Mouse (Mus musculus) CH12.LX (cell line): ENCODE data around the gene Sall1. TPM values are rescaled to one million over a fixed set of nuclear protein-coding genes. Genes with fewer than 3 reads are reported as not detected.

Source experiments
- DNase-seq: peaks from one replicate; pipeline ENCODE4 v3.0.0-alpha.2; 2013; ENCODE audit errors: extremely low read depth
- H3K27ac ChIP-seq: 2 replicates; pipeline ENCODE4 v1.5.1; 2012; ENCODE audit warnings: low read depth, mild to moderate bottlenecking, control low read depth, moderate library complexity; ENCODE audit not compliant: insufficient read depth
- H3K27me3 ChIP-seq: replicated peaks from 2 replicates; pipeline ENCODE3; 2012; ENCODE audit warnings: inconsistent platforms
- H3K36me3 ChIP-seq, 2 experiments: replicated peaks in 1 of 2; 2 replicates each; pipeline versions ENCODE3 to v1.6.1; 2012; ENCODE audit warnings: inconsistent platforms in 1 of 2, low read length in 1 of 2, mild to moderate bottlenecking in 1 of 2, mixed read lengths in 1 of 2, moderate library complexity in 1 of 2; ENCODE audit not compliant: control insufficient read depth in 1 of 2, insufficient read depth in 1 of 2
- H3K4me1 ChIP-seq, 2 experiments: 2 replicates each; pipeline ENCODE4 v1.6.1; 2012; ENCODE audit warnings: inconsistent platforms in 1 of 2, moderate library complexity in 1 of 2; ENCODE audit not compliant: insufficient read depth in 2 of 2, control insufficient read depth in 1 of 2
- H3K4me2 ChIP-seq: 2 replicates; pipeline ENCODE4 v1.6.1; 2012; ENCODE audit warnings: low read depth, mild to moderate bottlenecking, control low read depth; ENCODE audit not compliant: poor library complexity, insufficient read depth, severe bottlenecking
- H3K4me3 ChIP-seq, 3 experiments: fragments of 150-350 bp in 1 of 3; sonication (generic) in 1 of 3; replicated peaks in 1 of 3; 2 replicates each; pipeline versions ENCODE3 to v1.5.1; 2011 to 2012; ENCODE audit warnings: low read depth in 2 of 3, low read length in 2 of 3, mild to moderate bottlenecking in 2 of 3, moderate library complexity in 2 of 3, control low read depth in 1 of 3, improper control_type of control experiment in 1 of 3, inconsistent platforms in 1 of 3, mixed read lengths in 1 of 3; ENCODE audit not compliant: poor library complexity in 1 of 3
- H3K79me2 ChIP-seq: replicated peaks from 2 replicates; pipeline ENCODE4 v1.6.1; 2012; ENCODE audit warnings: mild to moderate bottlenecking, moderate library complexity; ENCODE audit not compliant: control insufficient read depth, poor library complexity, insufficient read depth, severe bottlenecking; ENCODE audit errors: extremely low read depth
- H3K9ac ChIP-seq: 2 replicates; pipeline ENCODE4 v1.6.1; 2012; ENCODE audit warnings: low read depth, mild to moderate bottlenecking, control low read depth, moderate library complexity; ENCODE audit not compliant: insufficient read depth
- H3K9me3 ChIP-seq: replicated peaks from 2 replicates; pipeline ENCODE3; 2012; ENCODE audit warnings: low read length, inconsistent platforms, mixed read lengths
- CHD2 ChIP-seq: IDR thresholded peaks from 2 replicates; pipeline ENCODE4 v1.6.1; 2011; ENCODE audit warnings: low read length, improper control_type of control experiment
- E2F4 ChIP-seq: IDR thresholded peaks from 2 replicates; pipeline ENCODE4 v1.6.1; 2011; ENCODE audit warnings: low read depth, low read length, improper control_type of control experiment; ENCODE audit not compliant: insufficient replicate concordance
- ELF1 ChIP-seq: IDR thresholded peaks from 2 replicates; pipeline ENCODE4 v1.6.1; 2014; ENCODE audit warnings: low read depth, mild to moderate bottlenecking, inconsistent platforms, low read length, improper control_type of control experiment
- GABPA ChIP-seq: IDR thresholded peaks from 2 replicates; pipeline ENCODE4 v1.6.1; 2012; ENCODE audit warnings: low read depth, low read length, improper control_type of control experiment, inconsistent platforms; ENCODE audit not compliant: insufficient replicate concordance
- IRF4 ChIP-seq: IDR thresholded peaks from 2 replicates; pipeline ENCODE4 v1.6.1; 2014; ENCODE audit warnings: low read depth, mild to moderate bottlenecking, inconsistent platforms, low read length, improper control_type of control experiment
- JUN ChIP-seq: IDR thresholded peaks from 2 replicates; pipeline ENCODE4 v1.6.1; 2011; ENCODE audit warnings: low read depth, mild to moderate bottlenecking, low read length, improper control_type of control experiment, moderate library complexity; ENCODE audit not compliant: insufficient read depth
- JUND ChIP-seq: conservative IDR thresholded peaks from 2 replicates; pipeline ENCODE4 v1.6.1; 2011; ENCODE audit warnings: low read depth, low read length, improper control_type of control experiment
- MAFK ChIP-seq: IDR thresholded peaks from 2 replicates; pipeline ENCODE4 v1.6.1; 2011; ENCODE audit warnings: low read length, improper control_type of control experiment; ENCODE audit not compliant: insufficient replicate concordance
- MAX ChIP-seq: IDR thresholded peaks from 2 replicates; pipeline ENCODE4 v1.6.1; 2011; ENCODE audit warnings: low read length, improper control_type of control experiment
- MAZ ChIP-seq: IDR thresholded peaks from 2 replicates; pipeline ENCODE4 v1.6.1; 2012; ENCODE audit warnings: low read depth, mild to moderate bottlenecking, inconsistent platforms, low read length, improper control_type of control experiment, moderate library complexity
- MEF2A ChIP-seq: IDR thresholded peaks from 2 replicates; pipeline ENCODE4 v1.6.1; 2014; ENCODE audit warnings: low read depth, mild to moderate bottlenecking, inconsistent platforms, low read length, improper control_type of control experiment, borderline replicate concordance
- MYC ChIP-seq: IDR thresholded peaks from 2 replicates; pipeline ENCODE4 v1.6.1; 2011; ENCODE audit warnings: low read depth, mild to moderate bottlenecking, improper control_type of control experiment, low read length
- NELFE ChIP-seq: IDR thresholded peaks from 2 replicates; pipeline ENCODE4 v1.6.1; 2011; ENCODE audit warnings: low read depth, low read length, improper control_type of control experiment
- POLR2A ChIP-seq: IDR thresholded peaks from 2 replicates; pipeline ENCODE4 v1.6.1; 2011; ENCODE audit warnings: low read depth, mild to moderate bottlenecking, improper control_type of control experiment, low read length
- POLR2AphosphoS2 ChIP-seq: IDR thresholded peaks from 2 replicates; pipeline ENCODE4 v1.6.1; 2011; ENCODE audit warnings: low read depth, low read length, improper control_type of control experiment
- SMC3 ChIP-seq: IDR thresholded peaks from 2 replicates; pipeline ENCODE4 v1.6.1; 2011; ENCODE audit warnings: low read depth, low read length, improper control_type of control experiment
- TBP ChIP-seq: conservative IDR thresholded peaks from 2 replicates; pipeline ENCODE4 v1.6.1; 2011; ENCODE audit warnings: low read depth, low read length, improper control_type of control experiment
- UBTF ChIP-seq: IDR thresholded peaks from 2 replicates; pipeline ENCODE4 v1.6.1; 2012; ENCODE audit warnings: low read depth, mild to moderate bottlenecking, inconsistent platforms, low read length, improper control_type of control experiment, moderate library complexity
- ZC3H11A ChIP-seq: IDR thresholded peaks from 2 replicates; pipeline ENCODE4 v1.6.1; 2012; ENCODE audit warnings: low read depth, mild to moderate bottlenecking, inconsistent platforms, low read length, improper control_type of control experiment
- ZKSCAN1 ChIP-seq: IDR thresholded peaks from 2 replicates; pipeline ENCODE4 v1.6.1; 2012; ENCODE audit warnings: low read depth, inconsistent platforms, low read length, improper control_type of control experiment, borderline replicate concordance
- ZNF384 ChIP-seq: IDR thresholded peaks from 2 replicates; pipeline ENCODE4 v1.6.1; 2012; ENCODE audit warnings: low read depth, low read length, improper control_type of control experiment, inconsistent platforms
- dilution Hi-C: fragments of 300-500 bp; cut with MboI; formaldehyde crosslinking; loops from 2 replicates; pipeline ENCODE4 v1.14.3; 2020; ENCODE audit warnings: low sequenced_read_pairs; ENCODE audit not compliant: extremely low pct_unique_long_range_greater_than_20kb, extremely low pct_ligation_motif_present
- in situ Hi-C: fragments of 300-500 bp; cut with MboI; formaldehyde crosslinking; loops from 3 replicates; pipeline ENCODE4 v1.14.3; 2019; ENCODE audit warnings: low sequenced_read_pairs, low pct_ligation_motif_present, low pct_unique_long_range_greater_than_20kb, mixed read lengths
- polyA plus RNA-seq: library from polyadenylated mRNA; unstranded; fragments of >175 nt; gene quantifications from 2 replicates; pipeline ENCODE4 v1.2.1, GENCODE M21; 2012; ENCODE audit warnings: low read depth; ENCODE audit not compliant: insufficient read length
- total RNA-seq, 2 experiments: library from RNA; depleted of rRNA; stranded (reverse); fragments of 300-350 nt in 1 of 2; fragments of >200 nt in 1 of 2; gene quantifications; 2 replicates each; pipeline ENCODE4 v1.2.3; 2012 to 2014

Sall1 gene
- total and polyA plus RNA-seq, 3 experiments = not detected

GRCm38 (mm10) chr8:89079147-89079546, 35.2 kb upstream of the Sall1 start:
- Histone ChIP-seq H3K4me2 (no peak overlapping the region), H3K4me1 (peaks cover 0 to 5% of the 10 kb centered on the region in 2 experiments; a peak in 2 of 4 replicates), H3K9me3 (peaks cover 38% of the 10 kb centered on the region), H3K27me3 (no peaks in the 10 kb centered on the region), H3K9ac (no peak overlapping the region), H3K4me3 (no peak overlapping the region), H3K27ac (no peak overlapping the region), H3K79me2 (no peaks in the 10 kb centered on the region), H3K36me3 (no peaks in the 10 kb centered on the region)
- TF ChIP-seq UBTF (no peak), MYC (no peak), MAX (no peak), SMC3 (no peak), POLR2AphosphoS2 (no peak), MEF2A (no peak), ELF1 (no peak), CHD2 (no peak), ZNF384 (no peak), TBP (no peak), POLR2A (no peak), MAFK (no peak), ZC3H11A (no peak), JUN (no peak), GABPA (no peak), IRF4 (no peak), MAZ (no peak), JUND (no peak), NELFE (no peak), E2F4 (no peak)
- in situ Hi-C loops = no loop called here
- no peak for DNase-seq
- dilution Hi-C loops = no loop called here

DNA sequence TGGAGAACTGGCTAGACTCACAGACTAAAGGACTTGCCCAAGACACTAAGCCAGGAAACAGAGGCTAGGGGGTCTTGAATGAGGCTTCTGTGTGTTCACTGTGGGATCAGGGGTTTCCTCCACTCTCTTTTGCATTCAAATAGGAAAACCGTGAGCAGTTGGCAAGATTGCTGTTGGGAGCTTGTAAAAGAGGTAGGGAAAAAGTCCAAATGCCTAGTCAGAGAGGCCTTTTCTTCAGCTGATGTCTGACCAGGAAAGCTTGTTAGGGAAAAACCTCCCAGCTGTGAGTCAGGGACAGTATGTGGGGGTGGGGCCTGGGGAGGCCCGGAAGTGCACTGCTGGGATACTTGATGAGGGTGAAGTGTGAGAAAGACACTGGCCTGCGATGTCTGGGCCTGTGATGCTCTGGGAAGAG, 29.0 kb upstream of the Sall1 start:
- no peak overlapping the region for H3K27ac ChIP-seq
- H3K4me3 ChIP-seq = no peak overlapping the region
- no peak overlapping the region for H3K9ac ChIP-seq

More for the DNA sequence above, 29.0 kb upstream of the Sall1 start:
- DNase-seq = no peak
- H3K4me2 ChIP-seq = no peak overlapping the region
- in situ Hi-C loops = no loop called here
- dilution Hi-C loops = no loop called here
- H3K27me3 ChIP-seq = no peaks in the 10 kb centered on the region
- H3K4me1 ChIP-seq = peaks cover 0 to 13% of the 10 kb centered on the region in 2 experiments; a peak in 2 of 4 replicates
- H3K9me3 ChIP-seq = peaks cover 44% of the 10 kb centered on the region
- no peaks in the 10 kb centered on the region for H3K79me2 ChIP-seq
- no peak for TF ChIP-seq ZKSCAN1
- no peaks in the 10 kb centered on the region for H3K36me3 ChIP-seq
